Mouse (Mus musculus) embryonic fibroblast, embryonic 13.5 days (primary cell): ENCODE measurements around the gene E130114P18Rik.

Source experiments
- CTCF ChIP-seq: IDR thresholded peaks from 2 replicates; pipeline ENCODE4 v1.5.1; 2011; ENCODE audit warnings: mild to moderate bottlenecking, control low read depth, low read length, moderate library complexity, borderline replicate concordance; ENCODE audit not compliant: insufficient read depth
- POLR2A ChIP-seq: IDR thresholded peaks from 2 replicates; pipeline ENCODE4 v1.6.1; 2011; ENCODE audit warnings: low read depth, mild to moderate bottlenecking, control low read depth, low read length, moderate library complexity

GRCm38 (mm10) chr4:97817741-97818140 lies 39.9 kb upstream of the E130114P18Rik start:
- TF ChIP-seq CTCF (no peak), POLR2A (no peak)
